Mouse (Mus musculus): ENCODE measurements around the gene Tmem30c. TPM values are rescaled to one million over a fixed set of nuclear protein-coding genes. Genes with fewer than 3 reads are reported as not detected.

Gene Tmem30c
- 0.18 and 0.35 TPM in 2 replicates for polyA plus RNA-seq (2014; fragmentation: Nextera tagmentation; extraction: Ambion mirVana)

DNA sequence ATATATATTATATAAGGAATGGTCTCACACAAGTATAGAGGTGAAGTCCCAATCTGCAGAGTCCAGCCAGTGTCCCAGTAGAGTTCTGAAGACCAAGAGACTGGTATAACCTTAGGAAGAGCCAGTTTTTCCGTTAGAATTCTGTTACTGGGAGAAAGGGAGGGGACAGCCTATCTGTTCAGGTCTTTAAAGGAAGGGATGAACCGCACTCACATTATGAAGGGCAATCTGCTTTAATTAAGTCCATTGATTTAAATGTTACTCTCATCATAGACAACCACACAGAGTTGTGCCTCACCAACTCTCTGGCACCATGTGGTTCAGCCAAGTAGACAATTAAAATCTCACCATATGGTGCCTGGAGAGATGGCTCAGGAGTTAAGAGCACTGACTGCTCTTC lies at the start of gene Tmem30c:
TSS of gene Tmem30c (minus strand) at position 101 of the 400 bp plus-strand sequence.
- H3K4me3 ChIP-seq (replicated peaks; ENCODE audit: low read depth, low read length), result no peak within 1 kb of the TSS
- H3K27me3 ChIP-seq (ENCODE audit: control insufficient read depth, insufficient read depth, low read length), result no peaks in the 10 kb centered on the region
- no peak within 1 kb of the TSS for H3K4me2 ChIP-seq (ENCODE audit: low read length)
- no peak within 1 kb of the TSS for H3K9ac ChIP-seq (replicated peaks; ENCODE audit: low read length)
- no peaks in the 10 kb centered on the region for H3K36me3 ChIP-seq (ENCODE audit: control insufficient read depth, insufficient read depth, low read length)
- H3K27ac ChIP-seq (replicated peaks; ENCODE audit: low read depth, low read length), result no peak within 1 kb of the TSS
- ATAC-seq (ENCODE audit: low FRiP score, low TSS enrichment) (no peak), DNase-seq (no peak)
- 74% methylated on average over 2 of the region's 2 CpGs for WGBS
- H3K4me1 ChIP-seq (ENCODE audit: control insufficient read depth, insufficient read depth, low read length), result no peaks in the 10 kb centered on the region
- H3K9me3 ChIP-seq (ENCODE audit: control insufficient read depth, low read length), result no peaks in the 10 kb centered on the region

DNA sequence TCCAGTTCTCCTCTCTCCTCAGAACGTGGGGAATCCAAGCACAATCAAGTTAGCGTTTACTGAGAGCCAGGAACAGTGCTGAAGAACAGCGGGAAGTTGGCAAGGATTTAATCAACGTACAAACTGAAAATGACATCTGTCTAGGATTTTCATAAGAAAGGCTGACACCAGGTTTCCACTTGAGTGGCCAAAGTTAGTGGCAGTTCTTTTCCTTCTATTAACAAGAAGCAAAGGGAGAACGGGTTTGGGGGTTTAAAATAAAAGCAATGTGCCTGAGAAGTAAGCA lies 47.9 kb upstream of the Tmem30c start:
- Histone ChIP-seq H3K4me2 (ENCODE audit: low read length) (no peak overlapping the region), H3K36me3 (ENCODE audit: control insufficient read depth, insufficient read depth, low read length) (no peaks in the 10 kb centered on the region), H3K9me3 (ENCODE audit: control insufficient read depth, low read length) (no peaks in the 10 kb centered on the region), H3K27me3 (ENCODE audit: control insufficient read depth, insufficient read depth, low read length) (no peaks in the 10 kb centered on the region), H3K9ac (replicated peaks; ENCODE audit: low read length) (no peak overlapping the region), H3K27ac (replicated peaks; ENCODE audit: low read depth, low read length) (no peak overlapping the region), H3K4me3 (replicated peaks; ENCODE audit: low read depth, low read length) (no peak overlapping the region), H3K4me1 (ENCODE audit: control insufficient read depth, insufficient read depth, low read length) (no peaks in the 10 kb centered on the region)
- ATAC-seq (ENCODE audit: low FRiP score, low TSS enrichment), result no peak
- no peak for DNase-seq
- WGBS, result 53% methylated on average over 5 of the region's 5 CpGs

DNA sequence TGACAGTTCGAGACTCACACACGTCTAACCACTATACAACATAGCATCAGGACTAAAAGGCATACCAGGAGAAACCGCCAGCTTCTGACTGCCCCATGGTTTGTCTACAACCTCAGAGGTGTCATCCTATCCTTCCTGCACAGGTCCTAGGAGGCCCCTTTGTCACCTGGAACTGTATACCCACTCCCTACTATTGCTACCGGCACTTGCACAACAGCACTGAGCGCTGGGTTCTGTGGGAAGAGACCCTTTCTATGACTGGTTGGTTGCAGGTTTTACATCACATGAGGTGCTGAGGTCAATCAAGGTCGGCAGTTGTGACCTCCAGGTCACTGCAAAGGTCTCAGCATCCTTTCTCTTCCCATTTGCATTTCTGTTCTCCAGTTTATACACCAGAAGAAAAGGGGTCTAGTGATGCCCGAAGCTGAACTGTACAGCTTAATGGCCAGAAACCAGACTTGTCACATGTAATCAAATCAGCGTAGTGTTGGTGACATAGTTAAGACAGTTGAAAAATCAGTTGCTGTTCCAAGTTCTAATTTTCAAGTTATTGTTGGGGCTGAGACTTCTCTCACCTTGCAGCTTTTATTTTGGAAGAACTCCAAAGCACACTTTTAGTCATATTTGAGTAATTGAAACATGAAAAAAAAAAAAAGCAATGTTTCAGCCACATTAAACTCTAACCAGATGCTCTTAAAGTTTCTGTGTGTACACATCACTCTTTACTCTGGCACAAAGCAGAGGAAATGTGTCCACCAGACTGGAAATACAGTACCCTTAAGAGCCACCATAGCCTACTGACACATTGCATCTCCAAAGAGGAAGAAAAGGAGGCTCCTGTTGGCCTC lies 47.3 kb upstream of the Tmem30c start:
- Histone ChIP-seq H3K9ac (replicated peaks; ENCODE audit: low read length) (no peak overlapping the region), H3K36me3 (ENCODE audit: control insufficient read depth, insufficient read depth, low read length) (no peaks in the 10 kb centered on the region), H3K27ac (replicated peaks; ENCODE audit: low read depth, low read length) (no peak overlapping the region), H3K27me3 (ENCODE audit: control insufficient read depth, insufficient read depth, low read length) (no peaks in the 10 kb centered on the region), H3K9me3 (ENCODE audit: control insufficient read depth, low read length) (no peaks in the 10 kb centered on the region), H3K4me1 (ENCODE audit: control insufficient read depth, insufficient read depth, low read length) (no peaks in the 10 kb centered on the region), H3K4me2 (ENCODE audit: low read length) (no peak overlapping the region), H3K4me3 (replicated peaks; ENCODE audit: low read depth, low read length) (no peak overlapping the region)
- ATAC-seq (ENCODE audit: low FRiP score, low TSS enrichment) (no peak), DNase-seq (no peak)
- 88% methylated on average over 8 of the region's 8 CpGs for WGBS

DNA sequence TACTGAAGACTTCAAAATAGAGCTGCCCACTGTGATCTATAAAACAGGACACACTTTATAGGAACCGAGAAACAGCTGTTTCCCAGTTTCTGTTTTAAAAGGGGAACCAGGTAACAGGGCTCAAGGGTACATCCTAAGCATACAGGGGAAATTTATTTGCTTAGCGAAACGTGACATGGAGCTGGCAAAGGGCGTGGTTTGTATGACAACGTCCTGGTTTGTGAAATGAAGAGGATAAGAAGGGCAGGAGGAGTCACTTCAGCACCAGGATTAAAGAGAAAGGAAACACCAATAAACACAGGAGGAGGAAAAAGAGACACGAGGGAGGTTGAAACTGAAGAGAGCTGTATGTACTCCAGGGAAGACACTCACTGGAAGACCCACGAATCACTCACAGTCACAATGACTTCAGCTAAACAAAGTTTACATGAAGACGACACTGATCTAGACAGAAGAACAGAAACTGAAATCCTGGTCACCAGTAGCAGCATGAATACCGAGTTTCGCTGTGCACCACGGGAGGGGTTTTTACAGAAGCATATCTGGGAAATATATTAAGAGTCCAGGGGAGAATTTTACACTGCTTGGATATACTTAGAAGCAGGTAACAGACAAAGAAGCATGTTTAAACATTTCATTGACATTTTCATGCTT lies 44.2 kb upstream of the Tmem30c start:
- WGBS, result 80% methylated on average over 11 of the region's 11 CpGs
- H3K4me1 ChIP-seq (ENCODE audit: control insufficient read depth, insufficient read depth, low read length), result no peaks in the 10 kb centered on the region
- ATAC-seq (ENCODE audit: low FRiP score, low TSS enrichment) (no peak), DNase-seq (no peak)
- H3K9me3 ChIP-seq (ENCODE audit: control insufficient read depth, low read length), result no peaks in the 10 kb centered on the region
- no peak overlapping the region for H3K4me3 ChIP-seq (replicated peaks; ENCODE audit: low read depth, low read length)
- no peak overlapping the region for H3K4me2 ChIP-seq (ENCODE audit: low read length)
- H3K27ac ChIP-seq (replicated peaks; ENCODE audit: low read depth, low read length), result no peak overlapping the region
- no peak overlapping the region for H3K9ac ChIP-seq (replicated peaks; ENCODE audit: low read length)
- no peaks in the 10 kb centered on the region for H3K27me3 ChIP-seq (ENCODE audit: control insufficient read depth, insufficient read depth, low read length)
- no peaks in the 10 kb centered on the region for H3K36me3 ChIP-seq (ENCODE audit: control insufficient read depth, insufficient read depth, low read length)

DNA sequence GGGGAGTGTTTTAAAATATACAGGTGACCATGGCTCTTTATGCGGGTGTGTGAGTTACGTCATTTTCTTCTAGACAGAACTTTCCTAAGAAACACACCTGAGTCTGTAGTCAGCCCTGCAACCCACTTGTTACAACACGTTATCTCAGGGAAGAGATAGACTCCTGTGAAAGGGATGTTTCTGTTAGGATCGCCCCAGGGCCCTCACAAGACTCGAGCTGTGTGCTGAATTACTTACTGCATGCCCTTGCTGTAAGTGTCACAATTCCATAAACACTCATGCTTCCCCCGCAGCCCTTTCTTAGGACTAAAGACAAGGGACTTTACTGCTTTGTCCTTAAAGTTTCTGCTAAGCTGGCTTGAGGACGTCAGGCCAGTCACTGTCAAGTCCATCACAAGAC lies 39.6 kb upstream of the Tmem30c start:
- no peak for ATAC-seq (ENCODE audit: low FRiP score, low TSS enrichment)
- no peak overlapping the region for H3K4me2 ChIP-seq (ENCODE audit: low read length)
- no peaks in the 10 kb centered on the region for H3K4me1 ChIP-seq (ENCODE audit: control insufficient read depth, insufficient read depth, low read length)
- WGBS, result 86% methylated on average over 7 of the region's 7 CpGs
- no peaks in the 10 kb centered on the region for H3K9me3 ChIP-seq (ENCODE audit: control insufficient read depth, low read length)
- H3K9ac ChIP-seq (replicated peaks; ENCODE audit: low read length), result no peak overlapping the region
- no peaks in the 10 kb centered on the region for H3K27me3 ChIP-seq (ENCODE audit: control insufficient read depth, insufficient read depth, low read length)
- H3K4me3 ChIP-seq (replicated peaks; ENCODE audit: low read depth, low read length), result no peak overlapping the region
- H3K27ac ChIP-seq (replicated peaks; ENCODE audit: low read depth, low read length), result no peak overlapping the region
- H3K36me3 ChIP-seq (ENCODE audit: control insufficient read depth, insufficient read depth, low read length), result no peaks in the 10 kb centered on the region
- DNase-seq, result no peak

DNA sequence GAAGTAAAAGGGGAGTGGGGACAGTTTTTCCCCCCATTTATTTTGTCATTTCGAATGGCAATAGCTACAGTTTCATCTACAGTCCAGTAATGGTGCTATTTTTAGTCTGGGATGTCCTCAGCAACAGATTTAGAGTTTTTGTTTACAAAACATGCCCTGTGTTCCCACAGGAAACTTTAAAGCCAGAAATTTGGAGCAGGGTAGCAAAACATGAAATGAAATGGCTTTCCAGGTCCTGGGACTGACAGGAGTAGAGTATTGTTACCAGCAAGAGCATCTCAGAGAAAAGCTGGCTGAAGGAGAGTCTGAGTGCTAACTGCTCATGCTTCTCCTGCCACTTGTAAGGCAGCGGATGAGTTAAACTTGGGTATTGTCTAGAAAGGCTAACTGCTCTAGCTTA lies 37.4 kb upstream of the Tmem30c start:
- H3K9me3 ChIP-seq (ENCODE audit: control insufficient read depth, low read length), result no peaks in the 10 kb centered on the region
- H3K27ac ChIP-seq (replicated peaks; ENCODE audit: low read depth, low read length), result no peak overlapping the region
- no peak overlapping the region for H3K4me2 ChIP-seq (ENCODE audit: low read length)
- 83% methylated on average over 2 of the region's 2 CpGs for WGBS
- no peak overlapping the region for H3K9ac ChIP-seq (replicated peaks; ENCODE audit: low read length)
- H3K4me1 ChIP-seq (ENCODE audit: control insufficient read depth, insufficient read depth, low read length), result no peaks in the 10 kb centered on the region
- H3K4me3 ChIP-seq (replicated peaks; ENCODE audit: low read depth, low read length), result no peak overlapping the region
- H3K27me3 ChIP-seq (ENCODE audit: control insufficient read depth, insufficient read depth, low read length), result no peaks in the 10 kb centered on the region
- DNase-seq (no peak), ATAC-seq (ENCODE audit: low FRiP score, low TSS enrichment) (no peak)
- H3K36me3 ChIP-seq (ENCODE audit: control insufficient read depth, insufficient read depth, low read length), result no peaks in the 10 kb centered on the region

DNA sequence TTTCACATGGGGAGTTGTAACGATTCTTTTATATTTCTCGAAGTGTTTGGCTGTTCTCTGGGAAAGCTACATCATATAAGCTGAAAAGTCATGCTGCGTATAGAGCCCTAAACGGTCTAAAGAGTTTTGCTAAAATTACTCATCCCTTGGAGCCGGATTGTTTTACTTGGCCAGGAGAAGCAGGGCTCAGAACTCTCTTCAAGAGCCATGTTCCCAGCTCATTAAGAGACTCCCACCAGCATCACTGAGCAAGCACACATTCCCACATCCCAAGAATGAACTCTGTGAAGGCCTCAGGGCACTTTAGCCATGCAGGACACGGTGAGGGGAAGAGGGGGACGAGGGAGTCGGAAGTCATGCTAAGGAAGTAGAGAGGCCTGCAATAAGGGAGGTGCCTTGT lies 36.4 kb upstream of the Tmem30c start:
- Histone ChIP-seq H3K27ac (replicated peaks; ENCODE audit: low read depth, low read length) (no peak overlapping the region), H3K4me3 (replicated peaks; ENCODE audit: low read depth, low read length) (no peak overlapping the region), H3K9ac (replicated peaks; ENCODE audit: low read length) (no peak overlapping the region), H3K9me3 (ENCODE audit: control insufficient read depth, low read length) (no peaks in the 10 kb centered on the region), H3K27me3 (ENCODE audit: control insufficient read depth, insufficient read depth, low read length) (no peaks in the 10 kb centered on the region), H3K4me1 (ENCODE audit: control insufficient read depth, insufficient read depth, low read length) (no peaks in the 10 kb centered on the region), H3K36me3 (ENCODE audit: control insufficient read depth, insufficient read depth, low read length) (no peaks in the 10 kb centered on the region), H3K4me2 (ENCODE audit: low read length) (no peak overlapping the region)
- ATAC-seq (ENCODE audit: low FRiP score, low TSS enrichment) (no peak), DNase-seq (no peak)
- WGBS, result 90% methylated on average over 8 of the region's 8 CpGs

DNA sequence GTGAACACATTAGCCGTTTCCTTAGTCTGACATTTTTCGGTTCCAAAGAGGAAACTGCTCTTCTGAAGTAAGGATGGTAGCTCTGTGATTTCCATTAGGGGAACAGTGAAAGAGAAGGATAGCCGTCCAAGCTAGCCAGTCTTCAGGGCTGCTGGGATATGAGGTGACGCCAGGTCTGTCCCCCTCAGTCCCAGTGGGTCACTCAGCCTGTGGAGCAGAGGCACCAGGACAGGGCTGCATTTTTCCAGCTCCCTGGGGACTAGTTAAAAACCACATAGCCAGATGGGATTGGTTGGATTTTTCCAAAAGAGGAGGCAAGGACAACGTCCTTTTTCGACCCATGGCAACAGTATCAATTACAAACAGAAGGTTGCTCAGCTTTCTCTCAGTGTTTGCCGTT lies 34.3 kb upstream of the Tmem30c start:
- no peaks in the 10 kb centered on the region for H3K9me3 ChIP-seq (ENCODE audit: control insufficient read depth, low read length)
- DNase-seq (no peak), ATAC-seq (ENCODE audit: low FRiP score, low TSS enrichment) (no peak)
- no peak overlapping the region for H3K4me3 ChIP-seq (replicated peaks; ENCODE audit: low read depth, low read length)
- WGBS, result 80% methylated on average over 7 of the region's 7 CpGs
- H3K27ac ChIP-seq (replicated peaks; ENCODE audit: low read depth, low read length), result no peak overlapping the region
- H3K36me3 ChIP-seq (ENCODE audit: control insufficient read depth, insufficient read depth, low read length), result no peaks in the 10 kb centered on the region
- no peak overlapping the region for H3K4me2 ChIP-seq (ENCODE audit: low read length)
- H3K27me3 ChIP-seq (ENCODE audit: control insufficient read depth, insufficient read depth, low read length), result no peaks in the 10 kb centered on the region
- no peaks in the 10 kb centered on the region for H3K4me1 ChIP-seq (ENCODE audit: control insufficient read depth, insufficient read depth, low read length)
- H3K9ac ChIP-seq (replicated peaks; ENCODE audit: low read length), result no peak overlapping the region

Data from midbrain, embryonic 14.5 days (tissue).